Mouse (Mus musculus) c-Kit-positive CD71-positive TER-119-negative erythroid progenitor cells, embryonic 14.5 days (primary cell): ENCODE measurements at regions not wholly inside any gene's neighbourhood (a gene's known extent, or its start where the extent isn't known, plus 50 kb on each side); places are given as distances from the start of the nearest gene placed in this dataset.

Experiments used
- DNase-seq: peaks from one replicate; pipeline ENCODE4 v3.0.0-alpha.2; 2013; ENCODE audit warnings: low read depth

GRCm38 (mm10) chr12:78098765-78099194 is 95.3 kb upstream of the Gm6657 start:
- DNase-seq: no peak

- no peak for DNase-seq
Observed at GRCm38 (mm10) chr12:78099761-78100160, 94.3 kb upstream of the Gm6657 start.

GRCm38 (mm10) chr12:78100756-78101155 is 93.3 kb upstream of the Gm6657 start:
- no peak for DNase-seq

- no peak for DNase-seq
Observed at GRCm38 (mm10) chr12:78109931-78110330, 84.1 kb upstream of the Gm6657 start.

GRCm38 (mm10) chr12:78118131-78118530 is 75.9 kb upstream of the Gm6657 start:
- DNase-seq: no peak

GRCm38 (mm10) chr12:78119246-78119645 is 74.8 kb upstream of the Gm6657 start:
- no peak for DNase-seq

GRCm38 (mm10) chr12:78119855-78120254 is 74.2 kb upstream of the Gm6657 start:
- DNase-seq: no peak

GRCm38 (mm10) chr12:78129130-78129845 is 64.8 kb upstream of the Gm6657 start:
- DNase-seq: no peak

GRCm38 (mm10) chr12:78132016-78132797 is 61.8 kb upstream of the Gm6657 start:
- no peak for DNase-seq

GRCm38 (mm10) chr12:78133341-78133740 is 60.7 kb upstream of the Gm6657 start:
- DNase-seq: no peak

- no peak for DNase-seq
Observed at GRCm38 (mm10) chr12:78133984-78134383, 60.1 kb upstream of the Gm6657 start.

- DNase-seq: no peak
Observed at GRCm38 (mm10) chr12:78137196-78137595, 56.8 kb upstream of the Gm6657 start.

- DNase-seq: no peak
Observed at GRCm38 (mm10) chr12:78138467-78138866, 55.6 kb upstream of the Gm6657 start.
